Mouse (Mus musculus): ENCODE results near the gene Trmo. TPM values are rescaled to one million over a fixed set of nuclear protein-coding genes. Genes with fewer than 3 reads are reported as not detected.
A peak's percentile ranks its signal among the peaks of the same experiment; 100 is the strongest.

Gene Trmo
- total RNA-seq, 2 experiments from 2014 or later, result 3.6 to 4.9 TPM

DNA sequence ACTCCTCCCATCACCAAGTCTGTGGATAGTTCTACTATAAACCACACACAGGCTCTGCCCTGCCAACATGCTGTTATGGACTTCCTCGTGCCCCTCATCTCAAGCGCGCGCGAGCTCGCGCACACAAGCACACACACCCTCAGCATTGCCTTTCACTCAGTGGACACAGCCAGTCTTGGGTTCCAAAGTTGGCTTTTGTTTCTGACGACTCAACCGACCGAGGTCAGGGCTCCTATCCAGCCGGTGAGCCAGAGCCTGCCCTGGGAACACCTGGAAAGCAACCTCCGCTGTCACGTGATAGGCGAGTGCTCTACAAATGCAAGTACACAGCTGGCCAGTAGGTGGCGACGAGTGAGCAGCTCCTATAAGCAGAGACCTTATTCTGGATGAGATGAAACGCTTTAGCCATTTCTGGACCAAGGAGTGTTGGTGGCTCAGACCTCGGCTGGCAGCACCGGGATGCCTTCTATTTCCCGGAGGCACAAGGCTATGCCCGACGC lies 14.3 kb downstream of the Trmo start:
- peak; percentile 79 to 83 for DNase-seq (ENCODE audit: low spot score in 2 of 2)

DNA sequence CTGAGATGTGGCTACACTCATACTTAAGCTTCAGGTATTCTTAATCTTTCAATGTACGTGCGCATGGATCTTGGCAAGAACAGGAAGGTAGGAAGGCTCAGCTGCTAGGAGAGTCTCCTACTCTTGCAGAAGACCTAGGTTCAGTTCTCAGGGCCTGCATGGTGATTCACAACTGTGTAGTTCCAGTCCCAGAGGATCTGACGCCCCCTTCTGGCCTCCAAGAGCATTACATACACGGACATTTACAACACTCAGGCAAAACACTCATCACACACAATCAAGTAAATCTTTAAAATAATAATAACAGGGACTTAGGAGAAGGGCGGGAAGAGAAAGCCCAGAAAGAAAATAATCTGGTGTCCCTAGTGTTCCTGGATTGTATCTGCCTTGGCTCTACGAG lies 14.8 kb downstream of the Trmo start:
- DNase-seq (ENCODE audit: low spot score in 2 of 2), result no peak
- intact Hi-C loops (cut with DNase I), result loop anchor here (5.0 kb wide), 1 partner anchor 172 kb away; no protein-coding TSS in a partner anchor

More for the DNA sequence above, 14.3 kb downstream of the Trmo start:
- intact Hi-C loops (cut with DNase I), result loop anchor here (5.0 kb wide), 1 partner anchor 173 kb away; no protein-coding TSS in a partner anchor

DNA sequence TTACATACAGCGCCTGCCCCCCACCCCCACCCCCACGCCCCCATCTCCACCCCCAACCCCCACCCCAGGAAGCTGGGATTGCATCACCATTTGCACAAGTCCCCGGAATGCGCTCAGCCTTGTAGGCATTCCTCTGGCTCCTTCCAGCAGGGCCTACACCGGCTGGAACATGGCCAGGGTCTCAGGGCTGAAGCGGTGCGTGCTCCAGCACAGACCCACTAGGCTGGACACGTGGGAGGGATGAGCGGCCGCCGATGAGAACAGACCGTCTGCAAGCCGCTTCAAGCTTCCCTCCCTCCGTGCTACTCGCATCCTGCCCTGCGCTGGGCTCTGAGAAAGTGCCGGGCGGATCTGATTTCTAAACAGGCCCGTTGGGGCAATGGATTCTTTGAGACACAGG lies 18.2 kb downstream of the Trmo start:
- DNase-seq (ENCODE audit: low spot score in 2 of 2), result peak in 1 of 2 experiments; percentile 14
- intact Hi-C loops (cut with DNase I), result loop anchor here (5.0 kb wide), 1 partner anchor 169 kb away; no protein-coding TSS in a partner anchor

DNA sequence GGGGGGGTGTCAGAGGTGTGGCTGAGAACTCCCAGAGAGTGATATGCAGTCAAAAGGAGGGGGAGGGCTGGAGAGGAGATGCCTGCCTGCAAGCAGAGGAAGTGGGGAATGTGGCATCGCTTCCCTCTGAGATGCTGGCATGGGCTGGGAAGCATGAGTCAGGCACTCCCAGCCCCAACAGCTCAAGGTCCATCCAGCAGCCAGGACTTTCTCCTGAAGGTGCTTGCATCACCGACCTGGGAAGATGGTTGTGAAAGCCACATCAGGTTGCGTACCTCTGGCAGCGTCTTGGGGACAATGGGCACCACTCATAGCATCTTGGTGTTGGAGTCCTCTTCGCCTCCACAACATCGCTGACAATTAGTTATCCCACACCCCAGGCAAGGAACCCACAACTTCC lies 18.8 kb downstream of the Trmo start:
- intact Hi-C loops (cut with DNase I), result loop anchor here (5.0 kb wide), 1 partner anchor 168 kb away; no protein-coding TSS in a partner anchor
- DNase-seq (ENCODE audit: low spot score in 2 of 2), result no peak

DNA sequence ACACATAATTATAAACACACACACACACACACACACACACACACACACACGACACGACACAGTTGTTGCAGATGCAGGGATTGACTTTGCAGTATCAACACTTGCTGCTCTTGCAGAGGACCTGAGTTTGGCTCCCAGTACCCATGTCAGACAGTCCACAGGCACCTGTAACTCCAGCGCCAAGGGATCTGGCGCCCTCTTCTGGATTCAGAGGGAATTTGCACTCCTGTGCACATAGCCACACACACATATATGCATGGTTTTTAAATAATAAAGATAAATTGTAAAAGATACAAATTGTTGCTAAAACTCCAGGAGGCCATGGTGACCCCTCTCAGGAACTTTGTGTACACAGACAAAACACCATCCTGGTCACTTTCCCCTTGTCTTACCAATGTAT lies 20.2 kb downstream of the Trmo start:
- DNase-seq (ENCODE audit: low spot score in 2 of 2), result no peak
- intact Hi-C loops (cut with DNase I), result no loop called here

DNA sequence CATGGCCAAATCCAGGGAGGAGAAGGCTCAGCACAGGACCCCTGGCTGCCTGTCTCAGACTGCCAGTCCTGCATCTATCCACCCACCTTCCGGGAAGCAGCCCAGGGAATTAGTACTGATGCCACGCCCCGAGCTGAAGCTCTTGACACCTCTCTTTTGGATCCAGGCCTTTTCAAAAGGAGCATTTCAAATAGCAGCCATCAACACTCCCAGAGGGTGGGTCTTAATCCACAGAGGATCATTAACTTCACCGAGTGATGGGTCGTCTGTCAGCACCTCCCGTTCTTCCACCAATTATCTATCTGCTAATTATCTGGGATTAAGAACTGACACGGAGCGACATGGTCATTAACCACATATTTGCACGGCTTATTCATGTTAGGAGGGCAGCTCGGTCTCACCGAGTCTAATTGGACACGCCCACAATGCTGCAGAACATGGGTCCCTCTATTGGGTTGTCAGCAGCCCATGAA lies 21.7 kb downstream of the Trmo start:
- intact Hi-C loops (cut with DNase I), result no loop called here
- DNase-seq (ENCODE audit: low spot score in 2 of 2), result no peak

DNA sequence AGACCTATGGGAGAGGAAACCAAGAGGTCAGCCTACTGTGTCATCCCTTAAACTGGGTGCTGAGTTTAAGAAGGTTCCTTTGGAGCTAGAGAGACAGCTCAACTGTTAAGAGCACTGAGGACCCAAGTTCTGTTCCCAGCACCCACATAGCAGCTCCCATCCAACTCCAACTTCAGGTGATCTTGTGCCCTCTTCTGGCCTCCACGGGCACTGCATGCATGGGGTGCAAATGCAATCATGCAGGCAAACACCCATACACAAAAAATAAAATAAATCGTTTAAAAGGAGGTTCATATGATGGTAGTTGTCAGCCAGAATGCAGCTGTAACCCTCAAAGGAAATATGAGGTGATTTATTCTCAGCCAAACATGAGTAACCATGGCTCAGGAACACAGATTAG lies 24.9 kb downstream of the Trmo start:
- DNase-seq (ENCODE audit: low spot score in 2 of 2), result no peak
- intact Hi-C loops (cut with DNase I), result no loop called here

DNA sequence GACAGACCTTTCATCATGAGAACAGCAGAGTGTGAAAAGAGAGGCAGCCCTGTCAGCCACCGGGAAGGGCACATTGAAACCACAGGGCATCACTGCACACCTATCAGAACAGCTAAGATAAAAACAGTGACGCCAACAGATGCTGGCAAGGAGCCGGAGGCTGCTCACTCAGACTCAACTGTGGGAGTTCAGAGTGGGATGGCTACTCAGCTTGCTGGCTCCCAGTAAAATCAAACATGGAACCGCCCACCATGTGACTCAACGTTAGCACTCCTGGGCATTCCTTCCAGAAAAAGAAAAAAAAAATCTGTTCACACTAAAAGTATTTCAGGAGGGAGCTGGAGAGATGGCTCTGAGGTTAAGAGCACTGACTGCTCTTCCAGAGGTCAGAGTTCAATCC lies 28.0 kb downstream of the Trmo start:
- intact Hi-C loops (cut with DNase I), result no loop called here

DNA sequence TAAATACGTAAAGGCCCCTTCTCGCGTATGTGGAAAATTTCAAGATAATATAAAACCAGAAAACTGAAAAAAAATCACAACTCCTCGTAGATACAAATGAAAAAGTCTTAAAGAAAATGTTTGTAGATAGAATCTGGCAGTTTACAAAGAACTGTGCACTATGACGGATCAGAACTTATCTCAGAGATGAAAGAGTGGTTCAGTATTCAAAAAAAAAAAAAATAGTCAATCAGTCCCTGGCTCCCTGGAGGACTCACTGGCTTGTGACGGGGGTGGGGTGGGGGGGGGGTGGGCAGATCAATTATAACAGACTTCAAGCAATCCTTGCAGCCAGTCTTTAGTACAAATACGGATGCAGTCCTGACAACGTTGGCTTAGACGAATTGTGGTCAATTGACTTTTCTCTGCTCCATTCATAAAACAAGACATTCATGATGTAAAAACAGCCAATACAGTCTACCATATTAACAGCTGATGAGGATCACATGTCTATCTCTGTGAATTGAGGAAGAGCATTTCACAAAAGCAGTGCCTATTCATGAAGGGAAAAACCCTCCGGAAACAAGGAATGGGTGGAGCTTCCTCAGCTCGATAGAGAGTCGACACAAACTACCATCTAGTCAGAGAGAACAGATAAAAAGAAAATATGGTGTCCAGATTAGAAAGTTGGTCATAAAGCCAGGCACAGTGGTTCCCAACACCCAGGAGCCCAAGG lies 29.5 kb downstream of the Trmo start:
- intact Hi-C loops (cut with DNase I), result no loop called here
- DNase-seq (ENCODE audit: low spot score in 2 of 2), result no peak

More for the DNA sequence above, 28.0 kb downstream of the Trmo start:
- DNase-seq (ENCODE audit: low spot score in 2 of 2), result peak; percentile 66 to 82

DNA sequence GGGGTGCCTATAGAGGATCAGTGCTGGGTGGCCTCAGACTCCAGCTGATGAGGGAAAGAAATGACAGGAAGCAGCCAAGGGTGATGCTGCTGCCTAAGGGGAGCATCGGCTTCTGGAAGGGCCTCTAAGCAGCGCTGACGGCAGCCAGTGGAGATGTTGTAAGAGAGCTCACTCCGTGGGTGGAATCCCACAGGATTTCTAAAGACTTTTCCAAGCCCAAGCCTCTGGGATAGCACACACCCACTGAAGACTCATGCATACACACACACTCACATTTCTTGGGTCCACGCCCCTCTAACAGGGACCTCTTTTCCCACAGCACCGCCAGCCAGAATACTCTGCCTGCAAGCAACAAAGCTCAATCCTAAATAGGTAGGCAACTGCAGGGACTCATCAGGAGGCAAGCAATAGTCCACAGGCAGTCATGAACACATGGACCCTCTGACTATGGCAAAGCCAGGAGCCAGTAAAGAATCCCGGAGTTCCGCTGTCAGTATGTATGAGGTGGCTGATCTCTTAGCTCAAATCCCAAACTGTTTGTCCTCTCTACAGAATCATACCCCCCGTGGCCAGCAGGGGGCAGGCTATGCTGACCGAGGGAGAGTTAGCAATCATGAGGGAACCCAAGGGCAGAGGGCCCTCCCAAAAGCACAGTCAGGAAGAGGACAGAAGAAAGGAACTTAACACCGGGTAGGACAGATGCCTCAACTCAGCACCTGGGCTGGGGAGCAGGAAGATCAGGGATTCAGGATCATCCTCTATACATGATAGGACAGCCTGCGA lies 32.7 kb downstream of the Trmo start:
- DNase-seq (ENCODE audit: low spot score in 2 of 2), result no peak
- intact Hi-C loops (cut with DNase I), result no loop called here

DNA sequence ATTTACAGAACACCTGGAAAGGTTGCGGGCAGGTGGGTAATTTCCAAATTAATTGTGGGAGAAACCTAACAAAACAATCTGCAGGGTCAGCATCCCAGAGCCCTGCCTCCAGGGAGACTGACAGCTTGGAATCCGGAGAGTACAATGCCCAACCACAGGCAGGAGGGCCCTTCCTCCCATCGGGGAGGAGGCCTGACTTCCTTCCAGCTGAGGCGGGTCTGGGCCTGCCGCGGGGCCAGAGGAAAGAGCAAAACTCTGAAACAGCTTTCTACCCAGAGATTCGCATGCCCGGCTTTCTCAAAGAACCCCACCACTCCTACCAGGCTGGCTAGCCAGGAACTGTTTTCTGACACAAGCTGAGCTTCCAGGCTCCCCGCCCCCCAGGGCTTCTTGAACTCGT lies 36.2 kb downstream of the Trmo start:
- DNase-seq (ENCODE audit: low spot score in 2 of 2), result no peak
- intact Hi-C loops (cut with DNase I), result no loop called here

DNA sequence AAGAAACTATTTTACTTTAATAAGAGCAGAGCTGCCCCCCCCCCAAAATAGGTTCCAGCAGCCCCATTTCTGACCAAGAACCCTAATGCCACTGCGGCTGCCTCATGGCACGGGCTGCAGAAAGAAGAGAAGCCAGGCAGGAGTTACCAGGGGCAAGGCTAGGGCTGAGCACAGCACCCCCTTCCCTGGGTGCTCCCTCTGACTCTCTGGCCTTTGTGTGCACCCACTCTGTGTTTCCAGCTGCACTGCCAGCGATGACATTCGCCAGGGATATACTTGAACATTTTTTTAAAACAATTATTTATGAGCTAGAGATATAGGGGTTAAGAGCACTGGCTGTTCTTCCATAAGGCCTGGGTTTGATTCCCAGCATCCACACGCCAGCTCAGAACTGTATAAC lies 39.7 kb downstream of the Trmo start:
- intact Hi-C loops (cut with DNase I), result loop anchor here (10.0 kb wide), 1 partner anchor 1635 kb away; the partner anchor contains the start of gene Pax5

DNA sequence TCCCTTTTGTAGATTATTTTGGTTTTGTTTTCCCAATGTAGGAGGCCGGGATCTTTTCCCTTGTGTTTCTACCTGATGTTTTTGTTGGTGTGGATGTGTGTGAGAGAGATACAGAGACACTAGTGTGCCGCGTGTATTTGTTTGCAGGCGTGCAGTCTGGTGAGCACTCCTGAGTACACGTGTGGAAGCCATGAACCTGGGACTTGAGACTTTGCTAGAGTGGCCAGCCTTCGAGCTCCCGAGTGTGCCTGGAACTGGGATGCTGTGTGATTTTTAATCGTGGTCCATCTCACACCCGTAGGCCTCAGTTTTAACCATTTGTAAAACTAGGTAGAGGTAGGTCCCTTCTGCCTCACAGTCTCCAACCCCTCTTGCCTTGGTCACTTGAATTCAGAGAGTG lies 40.3 kb downstream of the Trmo start:
- no peak for DNase-seq (ENCODE audit: low spot score in 2 of 2)
- intact Hi-C loops (cut with DNase I), result loop anchor here (10.0 kb wide), 1 partner anchor 1634 kb away; the partner anchor contains the start of gene Pax5

More for the DNA sequence above, 39.7 kb downstream of the Trmo start:
- no peak for DNase-seq (ENCODE audit: low spot score in 2 of 2)

DNA sequence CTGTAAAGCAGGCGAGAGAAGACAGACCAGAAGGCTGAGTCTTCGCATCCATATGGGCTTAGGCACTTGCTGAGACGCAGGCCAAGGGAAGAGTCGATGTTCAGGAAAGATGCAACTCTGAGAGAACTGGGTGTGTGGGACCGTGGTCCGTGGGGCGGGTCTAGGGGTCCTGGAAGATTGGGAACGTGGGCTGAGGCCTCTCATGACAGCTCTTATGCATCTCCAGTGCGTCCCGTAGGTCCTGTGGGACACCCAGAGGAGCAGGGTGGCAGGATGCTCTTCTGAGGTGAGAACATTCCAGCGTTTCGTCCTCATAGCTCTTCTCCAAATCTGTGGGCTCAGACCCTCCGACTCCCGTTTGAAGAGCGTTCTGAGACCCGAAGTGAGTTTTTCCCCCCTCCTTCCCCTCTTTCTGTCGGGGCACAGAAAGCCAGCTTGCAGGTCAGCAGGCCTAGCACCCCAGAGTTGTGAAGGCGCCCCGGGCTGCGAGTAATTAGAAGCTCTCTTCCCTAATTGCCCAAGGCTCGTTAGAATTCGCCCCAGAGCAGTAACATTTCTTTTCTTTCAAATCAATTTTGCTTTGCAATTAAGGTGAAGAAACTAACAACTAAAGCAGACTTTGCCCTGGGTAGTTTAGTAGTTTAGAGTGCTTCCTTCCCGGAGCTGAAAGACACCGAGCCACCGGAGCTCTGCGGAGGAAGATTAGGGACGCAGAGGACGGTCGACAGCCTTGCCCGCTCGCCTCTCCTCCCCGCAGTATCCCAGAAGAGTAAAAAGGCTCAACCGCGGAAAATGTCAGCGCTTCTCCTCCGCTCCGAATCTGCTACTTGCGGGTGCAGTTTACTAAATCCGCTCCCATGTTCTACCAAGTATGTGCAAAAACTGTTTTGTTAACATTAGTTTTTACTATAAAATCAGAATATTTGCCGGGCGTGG lies 41.4 kb downstream of the Trmo start:
- DNase-seq (ENCODE audit: low spot score in 2 of 2), result no peak
- intact Hi-C loops (cut with DNase I), result loop anchor here (10.0 kb wide), 1 partner anchor 1633 kb away; the partner anchor contains the start of gene Pax5

DNA sequence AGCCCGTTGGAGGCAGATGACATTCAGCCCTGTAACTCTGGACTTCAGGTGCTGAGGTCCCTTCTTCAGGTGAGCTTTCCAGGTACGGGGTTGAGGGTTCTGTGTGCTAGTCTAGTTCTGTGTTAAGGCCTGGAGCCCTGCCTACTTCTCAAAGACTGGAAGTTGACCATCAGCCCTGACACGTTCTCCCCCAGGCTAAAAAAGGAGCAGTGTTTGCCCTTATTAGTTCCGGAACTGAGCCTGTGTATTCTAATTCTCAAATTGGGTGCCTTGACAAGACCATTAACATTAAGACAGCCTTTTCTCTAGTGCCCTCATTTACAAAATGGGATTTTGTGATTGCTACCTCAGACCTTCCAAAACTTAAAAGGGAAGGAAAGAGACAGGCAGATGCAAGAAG lies 42.1 kb downstream of the Trmo start:
- intact Hi-C loops (cut with DNase I), result loop anchor here (10.0 kb wide), 1 partner anchor 1632 kb away; the partner anchor contains the start of gene Pax5
- DNase-seq (ENCODE audit: low spot score in 2 of 2), result no peak

DNA sequence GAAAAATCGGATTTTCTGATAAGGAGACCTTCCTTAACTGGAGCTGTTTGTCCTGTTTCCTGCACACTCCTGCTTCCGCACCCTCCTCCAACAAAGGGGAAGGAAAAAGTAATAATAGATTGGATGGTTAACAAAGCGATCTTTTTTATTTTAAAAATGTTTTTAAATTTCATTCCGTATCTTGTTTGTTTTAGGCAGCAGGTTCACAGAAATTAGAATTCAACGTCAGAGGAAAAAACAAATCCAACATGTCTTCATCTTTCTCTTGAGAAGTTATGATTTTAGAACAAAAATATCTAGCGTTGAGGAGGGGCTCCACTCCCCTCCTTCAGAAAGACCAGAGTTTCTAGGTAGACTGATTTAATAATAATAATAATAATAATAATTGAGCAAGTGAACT lies 43.0 kb downstream of the Trmo start:
- intact Hi-C loops (cut with DNase I), result loop anchor here (10.0 kb wide), 1 partner anchor 1631 kb away; the partner anchor contains the start of gene Pax5
- no peak for DNase-seq (ENCODE audit: low spot score in 2 of 2)

DNA sequence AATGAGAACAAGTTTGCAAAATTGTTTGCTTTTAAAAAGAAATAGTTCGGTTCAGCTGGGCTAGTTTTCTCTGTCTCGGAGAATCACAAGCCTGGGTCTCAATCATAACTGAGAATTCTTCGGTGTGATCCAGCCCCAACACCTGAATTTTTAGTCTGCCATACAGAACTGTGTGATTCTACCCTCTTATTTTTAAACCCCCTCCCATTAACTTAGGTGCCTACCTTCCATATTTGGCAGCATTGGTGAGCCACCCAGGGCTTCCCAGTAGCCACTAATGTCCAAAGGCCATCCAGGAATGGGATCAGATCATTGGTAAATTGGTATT lies 43.5 kb downstream of the Trmo start:
- no peak for DNase-seq (ENCODE audit: low spot score in 2 of 2)
- intact Hi-C loops (cut with DNase I), result loop anchor here (10.0 kb wide), 1 partner anchor 1631 kb away; the partner anchor contains the start of gene Pax5

DNA sequence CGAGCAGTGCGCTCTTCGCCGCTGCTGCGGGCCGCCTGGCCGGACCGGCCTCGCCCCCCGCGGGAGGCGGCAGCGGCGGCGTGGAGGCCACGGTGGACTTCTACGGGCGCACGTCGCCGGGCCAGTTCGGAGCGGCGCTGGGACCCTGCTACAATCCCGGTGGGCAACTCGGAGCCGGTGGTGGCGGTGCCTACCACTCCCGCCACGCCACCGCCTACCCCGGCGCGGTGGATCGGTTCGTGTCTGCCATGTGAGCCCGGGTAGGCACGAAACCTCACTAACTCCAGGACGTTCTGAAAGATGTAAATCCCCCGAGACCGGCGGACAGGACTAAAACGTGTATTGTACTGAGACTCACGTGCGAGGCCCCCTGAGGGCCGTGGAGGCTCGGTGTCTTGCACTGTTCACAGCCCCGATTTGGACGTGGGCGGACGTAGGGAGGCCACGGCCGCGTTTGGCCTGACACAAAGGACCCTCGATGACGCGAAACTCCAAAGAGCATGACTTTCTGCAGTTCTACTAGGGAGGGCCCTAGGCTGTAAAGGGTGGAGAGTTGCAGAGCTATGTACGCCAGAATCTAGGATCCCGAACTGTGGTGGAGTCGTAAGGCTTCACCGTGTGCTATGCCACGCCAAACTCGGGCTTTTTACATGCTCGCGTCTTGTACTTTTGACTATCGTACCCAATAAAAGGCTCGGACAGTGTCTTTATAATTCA lies 44.0 kb downstream of the Trmo start:
- intact Hi-C loops (cut with DNase I), result loop anchor here (10.0 kb wide), 1 partner anchor 1630 kb away; the partner anchor contains the start of gene Pax5
- DNase-seq (ENCODE audit: low spot score in 2 of 2), result no peak
